Mouse (Mus musculus): ENCODE results near the gene Acr.

DNA sequence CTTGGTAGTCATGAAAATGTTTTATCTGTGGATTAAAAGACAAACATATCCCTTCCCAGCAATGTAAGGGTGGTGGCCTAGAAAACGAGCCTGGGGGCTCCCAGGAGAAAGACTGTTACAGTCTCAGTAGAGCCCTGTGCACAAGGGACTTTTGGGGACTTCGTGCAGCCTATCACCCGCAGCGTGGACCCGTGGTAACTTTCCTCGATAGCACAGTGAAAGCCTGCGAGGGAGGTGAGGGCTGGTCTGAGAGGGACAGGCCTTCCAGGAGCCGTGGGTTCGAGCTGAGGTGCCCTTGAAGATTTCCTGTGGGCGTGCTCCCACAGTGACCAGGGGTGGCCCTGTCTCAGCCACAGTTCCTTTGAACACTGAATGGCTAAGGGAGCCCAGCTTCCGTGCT lies 17.5 kb downstream of the Acr start:
- TF ChIP-seq POLR2A (IDR thresholded peaks at IDR 0.05; ENCODE audit: extremely low read depth, insufficient read depth, low read length): no peak
- no peak for TF ChIP-seq CTCF (IDR thresholded peaks at IDR 0.05; ENCODE audit: low read depth, low read length)

Data from liver, adult 2 months (tissue).